Mouse (Mus musculus): ENCODE measurements around the gene Ugt2a3.

DNA sequence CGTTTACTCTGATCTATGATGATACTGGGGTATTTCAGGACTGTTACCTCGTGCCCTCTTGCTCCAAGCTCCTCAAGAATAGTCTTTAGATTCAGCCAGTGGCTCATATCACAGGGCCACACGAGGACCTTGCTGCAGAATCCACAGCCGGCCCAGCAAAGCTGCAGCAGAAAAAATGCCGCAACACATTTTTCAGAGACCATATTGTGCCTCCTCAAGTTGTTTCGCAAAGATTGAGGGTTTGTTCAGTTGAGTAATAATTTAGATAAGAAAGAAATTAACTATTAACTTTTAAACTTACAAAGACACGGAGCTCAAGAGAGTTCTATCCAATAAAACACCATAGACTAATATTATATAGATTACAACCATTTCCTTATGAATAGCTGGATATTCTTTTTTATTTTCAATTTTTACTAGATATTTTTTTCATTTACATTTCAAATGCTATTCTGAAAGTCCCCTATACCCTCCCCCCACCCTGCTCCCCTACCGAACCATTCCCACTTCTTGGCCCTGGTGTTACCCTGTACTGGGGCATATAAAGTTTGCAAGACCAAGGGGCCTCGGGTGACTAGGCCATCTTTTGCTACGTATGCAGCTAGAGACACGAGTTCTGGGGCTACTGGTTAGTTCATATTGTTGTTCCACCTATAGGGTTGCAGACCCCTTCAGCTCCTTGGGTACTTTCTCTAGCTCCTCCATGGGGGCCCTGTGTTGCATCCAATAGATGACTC lies at the start of gene Ugt2a3:
- TF ChIP-seq CTCF (IDR thresholded peaks at IDR 0.05; ENCODE audit: insufficient read depth, low read depth, low read length), result no peak
- no peak for TF ChIP-seq POLR2A (IDR thresholded peaks at IDR 0.05; ENCODE audit: insufficient read depth, low read depth, low read length)
